Mouse (Mus musculus) heart, postnatal 4 days (tissue): ENCODE measurements around the gene Heatr5a. TPM values are rescaled to one million over a fixed set of nuclear protein-coding genes. Genes with fewer than 3 reads are reported as not detected.

Source experiments
- DNase-seq: peaks from one replicate; pipeline ENCODE4 v3.0.0; 2021
- total RNA-seq, 2 experiments: library from RNA; stranded (reverse); gene quantifications; 2 replicates each; pipeline ENCODE4 v1.2.3; 2021

Heatr5a gene
- total RNA-seq, 2 experiments from 2014 or later, result 21.3 to 24.6 TPM

GRCm38 (mm10) chr12:51882606-51883296 is 88.4 kb downstream of the Heatr5a start:
- DNase-seq, result peak; percentile 77

- no peak for DNase-seq
These were observed 89.3 kb downstream of the Heatr5a start for GRCm38 (mm10) chr12:51881775-51882174.

GRCm38 (mm10) chr12:51871446-51872144 is 99.5 kb downstream of the Heatr5a start:
- DNase-seq, result no peak

- DNase-seq, result no peak
These were observed 101.6 kb downstream of the Heatr5a start for GRCm38 (mm10) chr12:51869511-51869910.

GRCm38 (mm10) chr12:51867076-51867475 is 104.0 kb downstream of the Heatr5a start:
- DNase-seq, result no peak

- DNase-seq, result no peak
These were observed 104.8 kb downstream of the Heatr5a start for GRCm38 (mm10) chr12:51866226-51866910.

- DNase-seq, result no peak
These were observed 105.3 kb downstream of the Heatr5a start for GRCm38 (mm10) chr12:51865790-51866179.

GRCm38 (mm10) chr12:51865061-51865789 is 105.9 kb downstream of the Heatr5a start:
- no peak for DNase-seq

GRCm38 (mm10) chr12:51863116-51864002 is 107.8 kb downstream of the Heatr5a start:
- DNase-seq, result no peak

- no peak for DNase-seq
These were observed 112.7 kb downstream of the Heatr5a start for GRCm38 (mm10) chr12:51858134-51859028.

- no peak for DNase-seq
These were observed 114.3 kb downstream of the Heatr5a start for GRCm38 (mm10) chr12:51856768-51857295.

- no peak for DNase-seq
These were observed 115.2 kb downstream of the Heatr5a start for GRCm38 (mm10) chr12:51855872-51856271.

GRCm38 (mm10) chr12:51855453-51855852 is 115.7 kb downstream of the Heatr5a start:
- DNase-seq, result no peak

- no peak for DNase-seq
These were observed 119.5 kb downstream of the Heatr5a start for GRCm38 (mm10) chr12:51851617-51852016.

GRCm38 (mm10) chr12:51851155-51851554 is 120.0 kb downstream of the Heatr5a start:
- no peak for DNase-seq

- no peak for DNase-seq
These were observed 120.8 kb downstream of the Heatr5a start for GRCm38 (mm10) chr12:51850339-51850738.

- no peak for DNase-seq
These were observed 121.2 kb downstream of the Heatr5a start for GRCm38 (mm10) chr12:51849902-51850301.

GRCm38 (mm10) chr12:51847953-51848680 is 123.0 kb downstream of the Heatr5a start:
- peak; percentile 50 for DNase-seq

GRCm38 (mm10) chr12:51845261-51845660 is 125.9 kb downstream of the Heatr5a start:
- no peak for DNase-seq
